ENCODE assay signal across 10 mouse cellular contexts in the genomic region with DNA sequence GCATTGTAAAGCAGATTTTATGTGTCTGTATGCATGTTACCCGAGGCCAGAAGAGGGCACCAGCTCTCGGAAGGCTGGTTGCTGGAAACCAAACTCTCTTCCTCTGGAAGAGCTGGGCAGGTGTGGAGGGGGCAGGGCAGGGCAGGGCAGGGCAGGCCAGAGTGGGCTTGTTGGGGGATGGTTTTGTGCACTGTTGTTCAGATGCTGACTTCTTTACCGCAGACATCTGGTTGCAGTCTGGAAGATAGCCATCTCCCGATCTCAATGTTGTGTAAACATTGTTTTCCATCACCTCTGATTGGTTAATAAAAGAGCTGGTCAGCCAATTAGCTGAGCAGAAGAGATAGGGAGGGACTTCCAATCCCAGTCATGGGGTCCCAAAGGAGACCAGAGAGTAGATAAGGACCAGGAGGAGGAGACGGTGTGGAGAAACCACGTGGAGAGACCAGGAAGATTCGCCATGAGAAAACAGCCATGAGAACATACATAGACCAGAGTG. TPM values are rescaled to one million over a fixed set of nuclear protein-coding genes. Genes with fewer than 3 reads are reported as not detected.
DNase-seq lines count a peak whose midpoint lies in the region; ATAC-seq and TF ChIP-seq lines count a peak whose summit lies in the region.
"Had no signal": no experiment of that assay in that cellular context is flagged by ENCODE, and none has a peak within 500 bp of the region (broad histone marks: within the 10 kb centered on the region; RNA-seq: fewer than 3 reads in every experiment).

No protein-coding gene starts in this region.

- WGBS in liver, embryonic 14.5 days (ENCODE audit: insufficient replicate concordance): 9% methylated on average over 7 of the region's 7 CpGs
- 6% methylated on average over 7 of the region's 7 CpGs for WGBS in limb, embryonic 12.5 days

- no peaks in the 10 kb centered on the region for H3K36me3 ChIP-seq in liver, embryonic 14.5 days (replicated peaks; ENCODE audit: control insufficient read depth, insufficient read depth, low read depth)
- no peaks in the 10 kb centered on the region for H3K36me3 ChIP-seq in limb, embryonic 12.5 days

- H3K4me3 ChIP-seq in liver, embryonic 14.5 days (ENCODE audit: insufficient read depth in 1 of 2, low read depth in 2 of 2, low read length in 2 of 2): no peak overlapping the region
- no peak overlapping the region for H3K4me3 ChIP-seq in limb, embryonic 12.5 days (replicated peaks)

- ATAC-seq in liver, embryonic 14.5 days (ENCODE audit: insufficient read depth): 0 out of 2 replicates have a peak, but pooled peaks have one; percentile 8
- no peak for ATAC-seq in limb, embryonic 12.5 days (ENCODE audit: insufficient number of reproducible peaks, insufficient read depth, low FRiP score, low TSS enrichment, low read depth)

- intact Hi-C loops in heart, postnatal 14 days (cut with DNase I): no loop called here
- intact Hi-C loops in left cerebral cortex, postnatal 14 days (cut with DNase I): no loop called here

- TF ChIP-seq EP300 in liver, embryonic 14.5 days (IDR thresholded peaks at IDR 0.05; ENCODE audit: low read depth): no peak

- peak; percentile 92 for DNase-seq in heart, adult 11 months
- DNase-seq in heart, postnatal 14 days: no peak
- no peak for DNase-seq in liver, embryonic 14.5 days (ENCODE audit: low read depth in 3 of 3, low spot score in 3 of 3)
- no peak for DNase-seq in liver
- DNase-seq in brain, embryonic 14.5 days (ENCODE audit: low read depth): peak; percentile 9
- DNase-seq in left cerebral cortex, adult 9 months (ENCODE audit: low spot score in 2 of 2): no peak
- DNase-seq in left cerebral cortex, postnatal 14 days (ENCODE audit: low spot score in 2 of 2): no peak
- DNase-seq: adrenal gland, adult 8-10 months; cerebellum, adult 9-10 months had no signal

- no peaks in the 10 kb centered on the region for H3K9me3 ChIP-seq in liver, embryonic 14.5 days (ENCODE audit: control insufficient read depth, low read length)
- H3K9me3 ChIP-seq in limb, embryonic 12.5 days: no peaks in the 10 kb centered on the region

- TF ChIP-seq CTCF in liver, embryonic 14.5 days (IDR thresholded peaks at IDR 0.05; ENCODE audit: low read depth): peak; percentile 53
- no peak for TF ChIP-seq CTCF in brain, embryonic 14.5 days (IDR thresholded peaks at IDR 0.05; ENCODE audit: borderline replicate concordance, extremely low read depth, insufficient read depth, insufficient read length)

- no peak overlapping the region for H3K4me2 ChIP-seq in liver, embryonic 14.5 days (ENCODE audit: low read depth)
- peak overlapping the region; percentile 25 for H3K4me2 ChIP-seq in limb, embryonic 12.5 days

- peaks cover 43% of the 10 kb centered on the region for H3K27me3 ChIP-seq in liver, embryonic 14.5 days (ENCODE audit: control insufficient read depth, insufficient read depth, low read length)
- peaks cover 44% of the 10 kb centered on the region for H3K27me3 ChIP-seq in limb, embryonic 12.5 days

- no peak for TF ChIP-seq POLR2A in brain, embryonic 14.5 days (IDR thresholded peaks at IDR 0.05; ENCODE audit: borderline replicate concordance, extremely low read depth, insufficient read depth, insufficient read length, poor library complexity, severe bottlenecking)

- peaks cover 0 to 2% of the 10 kb centered on the region in 2 experiments; a peak in 1 of 4 replicates for H3K4me1 ChIP-seq in liver, embryonic 14.5 days (replicated peaks; ENCODE audit: control insufficient read depth in 2 of 2, insufficient read depth in 2 of 2, low read length in 1 of 2)
- peaks cover 22% of the 10 kb centered on the region for H3K4me1 ChIP-seq in limb, embryonic 12.5 days (replicated peaks)

- no peak overlapping the region for H3K9ac ChIP-seq in liver, embryonic 14.5 days (replicated peaks)
- no peak overlapping the region for H3K9ac ChIP-seq in limb, embryonic 12.5 days (replicated peaks)

- no peak overlapping the region for H3K27ac ChIP-seq in liver, embryonic 14.5 days
- H3K27ac ChIP-seq in limb, embryonic 12.5 days: no peak overlapping the region

RNA-seq across cellular contexts. Expression of gene Gfra4, which starts 1.5 kb away (rescaled TPM):
- total RNA-seq in heart, postnatal 14 days (2021): 1 to 10 TPM; 5.1 to 8.0 TPM
- polyA plus RNA-seq in liver, embryonic 14.5 days (2012; rRNA removed): 0.16 and 0.40 TPM in 2 replicates
- 0.10 and 0.15 TPM in 2 replicates for polyA plus RNA-seq in liver, embryonic 14.5 days (2014; fragmentation: Nextera tagmentation; extraction: Ambion mirVana)
- 43.7 and 54.0 TPM in 2 replicates for polyA plus RNA-seq in brain, embryonic 14.5 days (2012; rRNA removed)
- 16.3 and 18.8 TPM in 2 replicates for polyA plus RNA-seq in limb, embryonic 12.5 days (2016; fragmentation: Nextera tagmentation; extraction: Ambion mirVana)
- total RNA-seq in left cerebral cortex, postnatal 14 days (2021): 10 to 100 TPM; 52.4 to 54.2 TPM

RNA-seq across cellular contexts. Expression of gene Adam33, which starts 19.2 kb away (rescaled TPM):
- total RNA-seq in heart, postnatal 14 days (2021): 1 to 10 TPM; 1.1 to 3.0 TPM
- polyA plus RNA-seq in liver, embryonic 14.5 days (2012; rRNA removed): 0.31 and 0.67 TPM in 2 replicates
- 0.17 and 0.43 TPM in 2 replicates for polyA plus RNA-seq in liver, embryonic 14.5 days (2014; fragmentation: Nextera tagmentation; extraction: Ambion mirVana)
- 4.9 and 5.4 TPM in 2 replicates for polyA plus RNA-seq in brain, embryonic 14.5 days (2012; rRNA removed)
- 5.2 and 8.5 TPM in 2 replicates for polyA plus RNA-seq in limb, embryonic 12.5 days (2016; fragmentation: Nextera tagmentation; extraction: Ambion mirVana)
- 1 to 10 TPM; 2.3 to 3.7 TPM for total RNA-seq in left cerebral cortex, postnatal 14 days (2021)

RNA-seq across cellular contexts. Expression of gene Siglec1, which starts 42.2 kb away (rescaled TPM):
- total RNA-seq in heart, postnatal 14 days (2021): 1 to 10 TPM; 1.3 to 1.5 TPM
- 0.93 and 1.0 TPM in 2 replicates for polyA plus RNA-seq in liver, embryonic 14.5 days (2012; rRNA removed)
- 0.70 and 0.78 TPM in 2 replicates for polyA plus RNA-seq in liver, embryonic 14.5 days (2014; fragmentation: Nextera tagmentation; extraction: Ambion mirVana)
- 0.35 and 0.52 TPM in 2 replicates for polyA plus RNA-seq in brain, embryonic 14.5 days (2012; rRNA removed)
- polyA plus RNA-seq in limb, embryonic 12.5 days (2016; fragmentation: Nextera tagmentation; extraction: Ambion mirVana): 0.13 and 0.14 TPM in 2 replicates
- total RNA-seq in left cerebral cortex, postnatal 14 days (2021): under 1 TPM; 0.51 to 0.59 TPM

Comparison
In these comparisons a context has a peak if more than half of its experiments do, and no peak if none do; other contexts are left out.
1. DNase-seq: peak in heart, adult 11 months (single experiment) and brain, embryonic 14.5 days (single experiment); none in heart, postnatal 14 days (0 of 2), liver, embryonic 14.5 days (0 of 3), liver (single experiment), left cerebral cortex, adult 9 months (0 of 2) and left cerebral cortex, postnatal 14 days (0 of 2).
2. RNA of gene Gfra4, which starts 1.5 kb away (polyA plus RNA-seq): 43.7 to 54.0 TPM in brain, embryonic 14.5 days and 16.3 to 18.8 TPM in limb, embryonic 12.5 days; 0.10 to 0.40 TPM in liver, embryonic 14.5 days; every median in the first group is over 10 times any median in the second.